Mouse (Mus musculus): Measurements from ENCODE around the gene Dlgap5.
"Not testable (repeated sequence)": the region's sequence is repeated elsewhere in the genome, so short reads cannot be mapped to it uniquely, and the experiment has no call there.

Gene Dlgap5

GRCm38 (mm10) chr14:47417775-47418665, at the start of gene Dlgap5:
Dlgap5 (minus strand) TSS chr14:47418407.
- peak; percentile 91 to 97 for DNase-seq (ENCODE audit: inconsistent age in 2 of 2, low spot score in 1 of 2)

- DNase-seq (ENCODE audit: inconsistent age in 2 of 2, low spot score in 1 of 2): no peak
Observed at GRCm38 (mm10) chr14:47465468-47466175, 47.4 kb upstream of the Dlgap5 start.

DNA sequence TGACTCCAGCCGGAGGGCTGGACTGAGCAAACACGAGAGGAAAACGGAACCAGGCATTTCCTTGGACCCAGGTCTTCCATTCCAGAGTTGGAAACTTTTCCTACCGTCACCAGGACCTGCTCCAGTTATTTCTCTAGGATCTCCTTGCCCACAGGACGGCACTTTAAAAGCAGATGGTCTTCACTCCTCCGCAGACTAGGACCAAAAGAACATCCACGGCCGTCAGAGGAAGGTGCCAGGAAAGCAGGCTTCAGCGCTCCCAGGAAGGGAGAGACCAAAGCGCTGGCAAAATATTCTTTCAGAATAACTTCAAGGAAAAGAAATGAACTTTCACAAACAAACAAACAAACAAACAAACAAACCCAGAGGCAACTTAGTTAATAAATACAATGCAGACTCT, 46.2 kb upstream of the Dlgap5 start:
- no peak for DNase-seq (ENCODE audit: inconsistent age in 2 of 2, low spot score in 1 of 2)

- DNase-seq (ENCODE audit: inconsistent age in 2 of 2, low spot score in 1 of 2): no peak
Observed at GRCm38 (mm10) chr14:47462877-47463460, 44.8 kb upstream of the Dlgap5 start.

DNA sequence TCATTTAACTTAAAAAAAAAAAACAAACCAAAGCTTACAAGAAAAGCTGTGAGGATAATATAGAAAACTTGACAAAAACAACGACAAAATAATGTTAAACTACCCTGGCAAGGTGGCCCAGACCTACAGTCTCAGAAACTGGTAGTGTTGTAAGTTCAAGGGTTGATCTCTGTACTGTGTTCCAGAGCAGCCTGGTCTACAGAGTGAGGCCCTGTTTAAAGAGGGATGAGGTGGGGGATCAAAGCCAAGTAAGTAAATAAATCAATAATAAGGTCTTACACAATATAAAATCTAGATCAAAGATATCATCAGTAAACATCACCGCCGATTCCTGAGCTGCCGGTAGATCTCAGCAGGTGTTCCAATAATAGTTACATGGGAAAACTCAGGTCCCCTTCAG, 44.2 kb upstream of the Dlgap5 start:
- no peak for DNase-seq (ENCODE audit: inconsistent age in 2 of 2, low spot score in 1 of 2)

DNA sequence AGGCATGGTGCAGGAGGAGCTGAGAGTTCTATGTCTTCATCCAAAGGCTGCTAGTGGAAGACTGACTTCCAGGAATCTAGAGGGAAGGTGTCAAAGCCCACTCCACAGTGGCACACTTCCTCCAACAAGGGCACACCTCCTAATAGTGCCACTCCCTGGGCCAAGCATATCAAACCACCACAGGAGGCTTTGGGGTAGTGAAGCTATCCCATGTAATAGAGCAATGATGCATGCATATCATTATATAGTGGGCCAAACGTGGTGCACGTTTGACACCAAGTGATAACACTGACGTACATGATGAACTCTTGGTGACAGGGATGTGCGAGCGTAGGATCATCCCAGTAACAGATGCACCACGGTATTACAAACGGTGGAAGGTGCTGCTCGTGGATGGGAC, 43.8 kb upstream of the Dlgap5 start:
- no peak for DNase-seq (ENCODE audit: inconsistent age in 2 of 2, low spot score in 1 of 2)

GRCm38 (mm10) chr14:47459556-47459955, 41.3 kb upstream of the Dlgap5 start:
- peak; percentile 69 to 94 for DNase-seq (ENCODE audit: inconsistent age in 2 of 2, low spot score in 1 of 2)

- DNase-seq (ENCODE audit: inconsistent age in 2 of 2, low spot score in 1 of 2): not testable (repeated sequence)
Observed at GRCm38 (mm10) chr14:47450121-47450520, 31.9 kb upstream of the Dlgap5 start, which contains the start of gene Fbxo34. Fbxo34 (plus strand) TSS chr14:47450421.

GRCm38 (mm10) chr14:47445331-47446095, 27.3 kb upstream of the Dlgap5 start:
- no peak for DNase-seq (ENCODE audit: inconsistent age in 2 of 2, low spot score in 1 of 2)

- DNase-seq (ENCODE audit: inconsistent age in 2 of 2, low spot score in 1 of 2): no peak
Observed at GRCm38 (mm10) chr14:47444907-47445306, 26.7 kb upstream of the Dlgap5 start.

- DNase-seq (ENCODE audit: inconsistent age in 2 of 2, low spot score in 1 of 2): no peak
Observed at GRCm38 (mm10) chr14:47438947-47439346, 20.7 kb upstream of the Dlgap5 start.

- peak in 1 of 2 experiments; percentile 35 for DNase-seq (ENCODE audit: inconsistent age in 2 of 2, low spot score in 1 of 2)
Observed at GRCm38 (mm10) chr14:47432987-47433386, 14.8 kb upstream of the Dlgap5 start.

DNA sequence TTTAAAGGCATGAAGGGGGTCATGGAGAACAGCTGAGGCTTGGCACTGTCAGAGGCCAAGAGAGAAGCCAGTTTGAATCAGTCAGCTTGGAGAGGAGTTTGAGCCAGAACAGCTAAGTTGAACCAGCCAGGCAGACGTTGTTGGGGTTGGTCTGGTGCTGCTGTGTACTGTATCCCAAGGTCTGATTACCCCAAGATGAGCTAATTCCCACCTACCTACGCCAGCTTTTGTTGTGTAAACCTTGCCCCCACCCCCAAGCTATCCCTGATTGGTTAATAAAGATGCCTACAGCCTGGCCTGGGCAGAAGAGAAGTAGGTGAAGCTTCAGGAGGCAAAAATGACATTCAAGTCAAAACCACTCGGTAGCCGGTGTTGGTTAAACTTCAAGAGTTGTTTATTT, 4.3 kb upstream of the Dlgap5 start:
- DNase-seq (ENCODE audit: inconsistent age in 2 of 2, low spot score in 1 of 2): no peak

GRCm38 (mm10) chr14:47421606-47422005, 3.4 kb upstream of the Dlgap5 start:
- DNase-seq (ENCODE audit: inconsistent age in 2 of 2, low spot score in 1 of 2): no peak

GRCm38 (mm10) chr14:47419723-47420276, 1.6 kb upstream of the Dlgap5 start:
- no peak for DNase-seq (ENCODE audit: inconsistent age in 2 of 2, low spot score in 1 of 2)

DNA sequence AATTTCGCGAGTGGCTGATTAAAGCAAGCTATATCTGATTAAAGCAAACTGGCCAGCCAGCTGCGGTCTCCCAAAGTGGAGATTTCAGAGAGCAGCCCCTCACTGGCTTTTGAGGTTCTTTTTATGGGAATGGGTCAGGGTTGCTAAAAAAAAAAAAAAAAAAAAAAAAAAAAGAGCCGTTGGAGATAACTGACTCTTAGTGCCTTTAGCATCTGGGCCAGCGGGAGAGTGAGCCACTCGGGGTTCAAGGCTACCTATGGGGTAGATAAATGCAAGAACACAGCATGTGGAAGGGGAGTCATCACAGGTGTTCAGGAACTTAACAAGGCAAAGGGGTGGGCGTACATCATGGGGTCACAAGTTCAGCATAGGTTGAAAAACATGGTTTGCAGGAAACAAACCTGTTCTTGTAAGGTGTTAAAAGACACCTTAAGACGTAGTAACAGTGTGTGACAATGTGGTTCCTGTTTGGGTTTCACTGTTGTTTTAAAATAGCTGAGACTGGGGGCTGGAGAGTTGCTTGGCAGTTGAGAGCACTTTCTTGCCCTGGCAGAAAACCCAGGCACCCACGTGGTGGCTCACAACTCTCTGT, 923 bp upstream of the Dlgap5 start:
- no peak for DNase-seq (ENCODE audit: inconsistent age in 2 of 2, low spot score in 1 of 2)

DNA sequence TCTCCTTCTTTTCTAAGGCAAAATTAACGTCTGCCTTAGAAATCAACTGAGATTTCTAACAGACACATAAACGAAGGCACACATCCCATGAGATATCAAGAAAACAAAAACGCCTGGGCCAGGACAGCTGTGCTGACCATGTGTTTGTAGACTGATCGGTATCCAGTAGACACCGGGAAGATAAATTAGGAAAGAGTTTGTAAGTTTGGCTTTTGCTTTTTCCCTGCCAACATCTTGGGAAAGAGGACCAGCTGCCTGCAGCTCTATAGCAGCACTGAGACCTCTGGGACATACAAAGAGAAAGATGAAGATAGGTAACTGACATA, 422 bp upstream of the Dlgap5 start:
- peak in 1 of 2 experiments; percentile 36 for DNase-seq (ENCODE audit: inconsistent age in 2 of 2, low spot score in 1 of 2)

- DNase-seq (ENCODE audit: inconsistent age in 2 of 2, low spot score in 1 of 2): no peak
Observed at GRCm38 (mm10) chr14:47417346-47417745, 861 bp downstream of the Dlgap5 start.

- DNase-seq (ENCODE audit: inconsistent age in 2 of 2, low spot score in 1 of 2): no peak
Observed at GRCm38 (mm10) chr14:47406000-47406399, 12.2 kb downstream of the Dlgap5 start.

DNA sequence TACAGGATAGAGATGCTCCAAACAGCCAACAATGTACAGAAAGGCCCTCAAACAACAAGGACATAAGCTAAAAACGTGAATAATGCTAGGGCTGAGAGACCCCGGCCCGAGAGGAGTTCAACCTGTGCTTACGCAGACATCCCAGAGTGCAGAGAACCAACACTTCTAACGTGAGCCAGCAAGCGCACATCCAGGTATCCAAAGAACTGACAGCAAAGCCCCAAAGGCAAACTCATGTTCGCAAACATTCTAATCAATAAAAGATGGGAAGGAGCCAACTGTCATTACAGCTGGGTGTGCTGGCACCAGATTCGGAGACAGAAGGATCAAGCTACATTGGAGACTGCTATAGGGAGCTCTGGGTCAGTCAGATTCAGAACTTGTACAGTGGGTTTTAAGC, 15.5 kb downstream of the Dlgap5 start:
- DNase-seq (ENCODE audit: inconsistent age in 2 of 2, low spot score in 1 of 2): no peak

All from adrenal gland, adult (tissue).